Mouse (Mus musculus): ENCODE results near the gene Sema5a. TPM values are rescaled to one million over a fixed set of nuclear protein-coding genes. Genes with fewer than 3 reads are reported as not detected.

Sema5a gene
- total RNA-seq, 2 experiments from 2014 or later: not detected

GRCm38 (mm10) chr15:32514877-32515276, 270.3 kb downstream of the Sema5a start:
- ATAC-seq (replicated peaks; ENCODE audit: poor library complexity, severe bottlenecking): no peak

GRCm38 (mm10) chr15:32517954-32518353, 273.3 kb downstream of the Sema5a start:
- no peak for ATAC-seq (replicated peaks; ENCODE audit: poor library complexity, severe bottlenecking)

DNA sequence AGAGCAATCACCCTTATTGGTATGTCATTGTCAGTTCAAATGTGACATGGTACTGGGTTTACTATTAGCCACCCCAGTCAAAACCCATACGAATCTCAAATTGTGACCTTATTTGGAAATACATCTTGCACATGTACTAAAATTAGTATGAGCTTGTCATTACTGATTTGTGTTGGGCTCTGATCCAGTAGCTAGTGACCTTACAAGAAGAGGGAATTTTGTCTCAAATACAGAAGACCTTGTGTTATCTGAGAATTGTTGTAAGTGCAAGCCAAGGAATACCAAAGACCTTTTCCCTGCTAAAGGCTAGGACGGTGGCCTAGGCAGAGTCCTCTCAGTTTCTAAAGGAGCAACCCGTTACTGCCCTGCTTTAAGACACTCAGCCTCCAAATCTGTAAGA, 287.9 kb downstream of the Sema5a start:
- no peak for ATAC-seq (replicated peaks; ENCODE audit: poor library complexity, severe bottlenecking)

GRCm38 (mm10) chr15:32533541-32534080, 289.0 kb downstream of the Sema5a start:
- ATAC-seq (replicated peaks; ENCODE audit: poor library complexity, severe bottlenecking): no peak

- ATAC-seq (replicated peaks; ENCODE audit: poor library complexity, severe bottlenecking): no peak
Measured at GRCm38 (mm10) chr15:32536755-32537503, 292.3 kb downstream of the Sema5a start.

DNA sequence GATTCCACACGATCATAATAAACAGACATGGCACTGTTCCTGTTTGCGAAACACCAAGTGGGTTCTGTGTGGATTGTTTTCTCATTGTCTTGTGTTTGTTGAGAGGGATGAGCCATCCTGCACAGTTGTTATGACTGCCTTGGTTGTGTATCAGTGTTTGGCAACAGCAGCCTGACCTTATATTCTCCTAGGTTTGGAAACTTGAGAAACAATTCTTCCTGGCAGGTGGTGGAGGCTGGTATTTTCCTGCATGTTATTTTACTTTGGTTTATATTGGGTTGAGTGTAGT, 292.8 kb downstream of the Sema5a start:
- no peak for ATAC-seq (replicated peaks; ENCODE audit: poor library complexity, severe bottlenecking)

DNA sequence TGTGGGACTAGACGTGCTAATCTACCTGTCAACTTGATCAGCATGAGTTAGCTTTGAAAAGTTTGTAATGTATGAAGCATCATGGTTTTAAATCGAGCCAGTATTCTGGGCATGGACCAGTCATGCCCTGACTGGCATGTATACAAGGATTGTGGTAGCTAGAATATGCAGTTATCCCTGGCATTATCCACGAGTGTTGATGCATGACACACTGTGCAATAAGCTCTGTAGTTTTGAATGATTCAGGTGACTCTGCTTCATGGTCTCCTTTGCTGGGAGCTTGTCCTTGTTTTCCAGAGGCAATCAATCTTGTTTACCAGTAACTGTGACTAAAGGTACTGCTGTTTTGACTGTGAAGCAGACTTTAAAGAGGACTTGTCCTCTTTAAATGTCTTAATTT, 293.5 kb downstream of the Sema5a start:
- no peak for ATAC-seq (replicated peaks; ENCODE audit: poor library complexity, severe bottlenecking)

GRCm38 (mm10) chr15:32542746-32543145, 298.1 kb downstream of the Sema5a start:
- ATAC-seq (replicated peaks; ENCODE audit: poor library complexity, severe bottlenecking): no peak

DNA sequence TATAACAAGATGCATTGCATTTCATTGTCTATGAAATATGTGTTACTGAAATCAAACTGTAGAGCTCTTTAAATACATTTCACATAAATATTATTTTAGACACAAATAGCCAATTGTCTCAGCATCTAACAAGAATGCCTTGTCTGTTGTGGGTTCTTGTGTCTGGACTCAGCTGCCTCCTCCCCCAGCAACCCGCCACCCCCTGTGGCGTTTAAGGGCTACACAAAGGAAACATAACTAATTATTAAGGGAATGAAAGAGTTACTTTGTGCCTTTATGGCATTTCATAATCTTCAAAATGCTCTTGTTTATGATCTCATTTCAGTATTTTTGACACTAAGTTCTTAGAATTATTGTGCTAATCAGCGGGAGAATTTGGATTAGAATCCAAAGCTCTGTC, 298.6 kb downstream of the Sema5a start:
- no peak for ATAC-seq (replicated peaks; ENCODE audit: poor library complexity, severe bottlenecking)

DNA sequence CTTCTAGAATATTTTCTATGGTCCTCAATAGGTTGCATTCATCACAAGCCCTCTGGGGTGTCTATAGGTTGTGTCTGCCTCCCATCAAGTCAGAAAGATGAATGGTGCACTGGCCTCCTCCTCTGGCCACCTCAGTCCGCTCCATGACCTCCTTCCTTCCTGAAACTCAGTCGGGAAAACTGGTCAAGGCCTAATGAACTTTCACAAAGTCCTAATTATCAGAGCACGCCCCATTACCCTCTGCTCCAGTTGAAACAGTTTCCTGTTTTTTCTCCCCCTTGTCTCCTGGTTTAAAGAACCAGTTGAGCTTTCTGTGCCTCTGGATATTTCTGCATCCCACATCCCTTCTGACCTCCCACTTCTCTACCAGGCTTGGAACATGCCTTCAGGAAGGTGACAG, 300.8 kb downstream of the Sema5a start:
- no peak for ATAC-seq (replicated peaks; ENCODE audit: poor library complexity, severe bottlenecking)

GRCm38 (mm10) chr15:32546746-32547145, 302.1 kb downstream of the Sema5a start:
- no peak for ATAC-seq (replicated peaks; ENCODE audit: poor library complexity, severe bottlenecking)

- ATAC-seq (replicated peaks; ENCODE audit: poor library complexity, severe bottlenecking): no peak
Measured at GRCm38 (mm10) chr15:32558925-32559324, 314.3 kb downstream of the Sema5a start.

DNA sequence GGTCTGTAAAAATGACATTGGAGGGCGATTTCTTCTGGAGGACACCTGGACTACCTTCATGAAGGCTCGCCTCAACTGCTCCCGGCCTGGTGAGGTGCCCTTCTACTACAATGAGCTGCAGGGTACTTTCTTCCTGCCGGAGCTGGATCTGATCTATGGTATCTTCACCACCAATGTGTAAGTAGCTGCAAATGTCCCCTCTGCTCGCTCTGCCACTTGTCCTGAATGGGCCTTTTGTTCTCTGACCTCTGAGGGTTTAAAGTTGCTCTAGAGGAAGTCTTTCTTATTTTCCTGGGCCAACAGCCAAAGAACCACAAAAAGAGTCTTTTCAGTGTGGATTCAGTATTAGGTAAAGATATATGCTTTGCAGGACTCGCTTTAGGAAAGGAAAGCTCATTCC, 318.0 kb downstream of the Sema5a start:
- ATAC-seq (replicated peaks; ENCODE audit: poor library complexity, severe bottlenecking): no peak

- no peak for ATAC-seq (replicated peaks; ENCODE audit: poor library complexity, severe bottlenecking)
Measured at GRCm38 (mm10) chr15:32568181-32568857, 323.7 kb downstream of the Sema5a start.

DNA sequence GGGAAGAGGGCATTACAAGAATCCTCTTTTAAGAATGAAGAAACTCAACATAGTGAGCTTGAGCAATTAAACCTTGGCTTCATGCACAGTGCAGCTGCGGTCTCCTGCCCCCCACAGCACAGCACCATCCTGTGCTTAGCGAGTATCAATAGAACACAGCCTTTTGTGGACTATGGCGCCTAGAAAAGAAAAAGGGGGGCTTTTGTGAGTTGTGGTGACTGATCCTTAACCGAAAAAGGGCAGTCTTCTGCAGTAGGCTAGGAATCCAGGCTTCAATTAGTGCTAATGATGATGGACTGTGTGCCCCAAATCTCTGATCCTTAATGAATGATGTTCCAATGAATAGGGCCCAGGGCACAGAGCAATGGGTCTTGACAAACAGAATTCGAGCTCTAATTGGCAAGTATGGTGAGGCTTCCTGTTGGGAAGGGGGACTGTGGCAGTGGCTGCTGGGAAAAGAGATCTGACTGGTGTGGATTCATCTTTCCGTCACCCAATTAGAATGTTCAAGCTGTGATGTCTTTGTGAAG, 324.3 kb downstream of the Sema5a start:
- no peak for ATAC-seq (replicated peaks; ENCODE audit: poor library complexity, severe bottlenecking)

DNA sequence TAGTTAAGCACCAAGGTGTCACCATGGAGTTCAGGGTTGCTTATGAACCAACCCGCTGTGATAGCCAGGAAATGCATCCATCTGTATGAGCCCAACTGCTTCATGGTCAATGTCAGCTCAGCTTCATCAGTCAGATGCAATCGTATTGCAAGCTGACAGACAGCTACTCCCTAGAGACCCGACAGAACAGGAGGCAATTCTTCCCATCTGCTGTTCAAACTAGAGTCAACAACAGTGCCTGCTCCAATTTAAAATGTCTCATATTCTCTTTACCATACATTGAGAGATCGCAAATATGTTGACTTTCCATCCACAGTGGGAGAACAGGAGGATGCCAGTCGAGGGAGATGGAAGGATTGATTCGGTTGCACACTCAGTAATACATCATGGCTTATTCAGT, 329.7 kb downstream of the Sema5a start:
- ATAC-seq (replicated peaks; ENCODE audit: poor library complexity, severe bottlenecking): no peak

DNA sequence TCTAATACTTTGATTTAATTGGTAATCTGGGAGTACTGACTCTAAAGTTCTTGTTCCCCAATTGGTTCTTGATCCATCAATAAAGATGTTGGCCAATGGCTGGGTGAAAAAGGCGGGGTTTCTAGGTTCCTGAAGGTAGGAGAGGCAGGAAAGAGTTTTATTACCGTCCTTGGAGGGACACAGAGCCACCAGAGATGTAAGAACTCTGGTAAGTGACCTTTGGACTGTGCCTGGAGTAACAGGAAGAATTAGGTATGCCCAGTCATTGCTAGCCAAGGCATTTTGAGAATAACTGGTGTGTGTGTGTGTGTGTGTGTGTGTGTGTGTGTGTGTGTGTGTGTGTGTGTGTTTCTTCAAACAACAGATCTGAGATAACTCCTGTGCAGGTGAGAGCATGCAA, 330.6 kb downstream of the Sema5a start:
- no peak for ATAC-seq (replicated peaks; ENCODE audit: poor library complexity, severe bottlenecking)

GRCm38 (mm10) chr15:32579351-32579750, 334.7 kb downstream of the Sema5a start:
- ATAC-seq (replicated peaks; ENCODE audit: poor library complexity, severe bottlenecking): no peak

DNA sequence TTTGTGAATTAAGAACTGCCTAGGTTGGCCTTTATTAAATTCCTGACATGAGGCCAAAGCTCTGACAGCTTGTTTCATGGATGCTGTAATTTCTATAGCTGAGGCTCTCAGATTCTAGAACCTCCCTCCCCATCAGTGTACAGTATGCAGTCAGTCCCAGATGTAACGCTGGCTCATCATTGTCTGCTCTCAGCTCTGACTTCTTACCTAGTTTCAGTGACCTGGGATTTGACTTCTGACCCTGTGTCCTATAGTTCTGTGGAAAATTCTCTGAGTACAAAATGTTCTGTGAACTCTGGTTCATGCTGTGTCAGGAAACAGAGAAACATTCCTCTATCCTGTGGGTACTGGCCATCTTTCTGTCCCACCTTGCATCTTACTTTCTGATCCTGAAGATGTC, 346.0 kb downstream of the Sema5a start:
- ATAC-seq (replicated peaks; ENCODE audit: poor library complexity, severe bottlenecking): no peak

GRCm38 (mm10) chr15:32593746-32594145, 349.1 kb downstream of the Sema5a start:
- no peak for ATAC-seq (replicated peaks; ENCODE audit: poor library complexity, severe bottlenecking)

GRCm38 (mm10) chr15:32596574-32596973, 352.0 kb downstream of the Sema5a start:
- ATAC-seq (replicated peaks; ENCODE audit: poor library complexity, severe bottlenecking): no peak

DNA sequence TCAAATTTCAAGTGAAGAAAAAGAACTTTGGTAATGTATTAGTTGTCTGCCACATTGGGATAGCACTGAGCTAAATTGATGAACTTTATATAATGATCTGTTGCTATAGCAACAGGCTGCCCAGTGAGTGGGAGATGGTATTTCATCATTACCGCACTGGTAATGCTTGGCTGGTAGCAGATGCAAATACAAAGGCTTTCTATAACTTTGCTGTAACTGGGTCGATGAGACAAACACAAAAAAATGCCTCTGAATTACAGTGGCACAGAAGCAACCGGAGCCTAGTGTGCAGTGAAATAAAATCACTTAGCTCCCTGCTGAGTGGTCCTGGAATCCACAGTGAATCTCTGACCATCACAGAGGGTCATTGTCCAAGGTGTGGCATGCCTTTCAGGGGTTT, 352.6 kb downstream of the Sema5a start:
- ATAC-seq (replicated peaks; ENCODE audit: poor library complexity, severe bottlenecking): no peak
